Mouse (Mus musculus): Measurements from ENCODE around the gene Tor2a. TPM values are rescaled to one million over a fixed set of nuclear protein-coding genes. Genes with fewer than 3 reads are reported as not detected.

Gene Tor2a
- total and polyA plus RNA-seq, 3 experiments, result 33.3 to 53.8 (median 41.4) TPM

DNA sequence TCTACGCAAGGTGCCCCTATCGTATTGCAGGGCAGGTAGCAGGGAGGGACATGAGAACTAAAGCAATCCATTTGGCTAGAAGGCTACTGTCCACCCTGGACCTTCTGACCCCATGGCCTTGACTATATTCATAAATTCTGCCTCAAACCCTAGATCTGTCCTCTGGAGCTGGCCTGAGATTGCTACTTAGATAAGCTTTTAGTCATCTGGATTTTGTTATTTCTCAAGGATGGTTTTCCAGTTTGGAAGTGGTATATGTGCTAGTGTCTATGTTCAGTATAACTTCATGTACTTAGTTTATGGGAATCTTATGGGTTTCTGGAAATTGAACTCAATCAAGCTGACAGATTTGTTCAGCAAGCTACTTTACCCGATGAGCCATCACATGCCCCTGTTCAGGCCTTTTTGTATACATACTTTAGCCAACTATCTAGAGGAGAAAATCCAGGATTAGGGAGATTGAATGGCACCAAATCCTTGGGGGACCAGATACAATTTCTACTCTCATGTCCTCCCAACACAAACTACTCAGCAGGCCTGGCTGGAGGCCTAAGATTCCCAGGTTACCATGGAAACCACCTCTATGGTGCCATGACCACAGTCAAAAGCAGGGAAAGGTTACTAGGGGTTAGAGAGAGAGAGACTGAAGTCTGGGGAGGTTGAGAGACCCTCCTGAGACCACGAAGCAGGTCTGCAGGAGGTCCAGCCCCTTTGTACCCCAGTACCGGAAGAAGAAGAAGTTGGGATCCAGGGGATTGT is 12.5 kb downstream of the Tor2a start:
- in situ Hi-C loops (cut with MboI; ENCODE audit: low pct_ligation_motif_present, low pct_unique_long_range_greater_than_20kb, low sequenced_read_pairs), result loop anchor here (10.0 kb wide), 1 partner anchor 165 kb away; no protein-coding TSS in a partner anchor

DNA sequence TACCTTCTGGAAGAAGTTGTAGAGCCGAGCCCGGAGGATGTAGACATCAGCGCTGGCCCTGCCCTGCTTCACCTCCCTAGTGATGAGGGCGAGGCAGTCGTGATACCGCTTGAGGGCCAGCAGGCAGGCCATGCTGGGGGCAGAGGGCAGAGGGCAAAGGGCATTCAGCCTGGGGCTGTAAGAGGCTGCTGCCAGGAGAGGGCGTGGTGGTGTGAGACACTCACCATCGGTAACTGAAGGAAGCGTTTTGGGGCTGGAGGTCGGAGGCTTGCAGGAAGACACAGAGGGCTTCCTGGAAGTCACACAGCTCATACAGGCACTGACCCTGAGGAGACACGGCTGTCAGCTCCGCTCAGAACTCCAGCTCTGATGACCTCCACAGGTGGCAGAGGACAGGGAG is 14.9 kb downstream of the Tor2a start:
- in situ Hi-C loops (cut with MboI; ENCODE audit: low pct_ligation_motif_present, low pct_unique_long_range_greater_than_20kb, low sequenced_read_pairs) (loop anchor here (10.0 kb wide), 1 partner anchor 163 kb away; no protein-coding TSS in a partner anchor), dilution Hi-C loops (cut with MboI; ENCODE audit: extremely low pct_ligation_motif_present, extremely low pct_unique_long_range_greater_than_20kb, low sequenced_read_pairs) (no loop called here)
- no peak for DNase-seq (ENCODE audit: extremely low read depth)
- no peak overlapping the region for H3K9ac ChIP-seq (ENCODE audit: insufficient read depth, low read depth)
- TF ChIP-seq KAT2A (IDR thresholded peaks at IDR 0.05; ENCODE audit: insufficient replicate concordance, low read length) (no peak), CTCF (conservative IDR thresholded peaks at IDR 0.05 in 1 of 2, IDR thresholded peaks at IDR 0.05 in 1 of 2; ENCODE audit: low read depth in 2 of 2, low read length in 2 of 2) (peak in 1 of 2 experiments; percentile 25; a peak in 2 of 4 replicates), ZMIZ1 (IDR thresholded peaks at IDR 0.05; ENCODE audit: low read depth, low read length) (no peak)
- H3K9me3 ChIP-seq (replicated peaks; ENCODE audit: low read length), result no peaks in the 10 kb centered on the region
- H3K4me2 ChIP-seq (ENCODE audit: insufficient read depth, low read depth, poor library complexity, severe bottlenecking), result no peak overlapping the region
- H3K4me3 ChIP-seq (replicated peaks in 1 of 3; ENCODE audit: low read depth in 2 of 3, low read length in 2 of 3, poor library complexity in 1 of 3), result no peak overlapping the region
- peaks cover 18 to 22% of the 10 kb centered on the region in 2 experiments for H3K4me1 ChIP-seq (ENCODE audit: control insufficient read depth in 1 of 2, insufficient read depth in 2 of 2)
- H3K27ac ChIP-seq (ENCODE audit: insufficient read depth, low read depth), result no peak overlapping the region
- peaks cover 10% of the 10 kb centered on the region for H3K27me3 ChIP-seq (replicated peaks)
- H3K36me3 ChIP-seq (replicated peaks in 1 of 2; ENCODE audit: control insufficient read depth in 1 of 2, insufficient read depth in 1 of 2, low read length in 1 of 2), result peaks cover 0 to under 1% of the 10 kb centered on the region in 2 experiments
- no peaks in the 10 kb centered on the region for H3K79me2 ChIP-seq (replicated peaks; ENCODE audit: control insufficient read depth, extremely low read depth, insufficient read depth, poor library complexity, severe bottlenecking)

More for the DNA sequence above, 12.5 kb downstream of the Tor2a start:
- TF ChIP-seq NELFE (IDR thresholded peaks at IDR 0.05; ENCODE audit: low read depth, low read length) (no peak), GABPA (IDR thresholded peaks at IDR 0.05; ENCODE audit: insufficient replicate concordance, low read depth, low read length) (no peak), ZC3H11A (IDR thresholded peaks at IDR 0.05; ENCODE audit: low read depth, low read length) (no peak), POLR2A (IDR thresholded peaks at IDR 0.05; ENCODE audit: low read depth, low read length) (no peak), UBTF (IDR thresholded peaks at IDR 0.05; ENCODE audit: low read depth, low read length) (no peak), BHLHE40 (IDR thresholded peaks at IDR 0.05; ENCODE audit: low read depth, low read length) (no peak), MAX (IDR thresholded peaks at IDR 0.05; ENCODE audit: low read length) (no peak), USF1 (IDR thresholded peaks at IDR 0.05; ENCODE audit: low read depth, low read length) (no peak), ELF1 (IDR thresholded peaks at IDR 0.05; ENCODE audit: low read depth, low read length) (no peak), ETS1 (conservative IDR thresholded peaks at IDR 0.05; ENCODE audit: low read depth, low read length) (no peak), PAX5 (IDR thresholded peaks at IDR 0.05; ENCODE audit: low read length) (no peak), JUND (conservative IDR thresholded peaks at IDR 0.05; ENCODE audit: low read depth, low read length) (no peak), TCF12 (IDR thresholded peaks at IDR 0.05; ENCODE audit: low read depth, low read length) (no peak), KAT2A (IDR thresholded peaks at IDR 0.05; ENCODE audit: insufficient replicate concordance, low read length) (no peak), MAFK (IDR thresholded peaks at IDR 0.05; ENCODE audit: insufficient replicate concordance, low read length) (no peak)
- H3K4me3 ChIP-seq (replicated peaks in 1 of 3; ENCODE audit: low read depth in 2 of 3, low read length in 2 of 3, poor library complexity in 1 of 3), result no peak overlapping the region
- H3K9me3 ChIP-seq (replicated peaks; ENCODE audit: low read length), result no peaks in the 10 kb centered on the region
- H3K4me1 ChIP-seq (ENCODE audit: control insufficient read depth in 1 of 2, insufficient read depth in 2 of 2), result peaks cover 6 to 11% of the 10 kb centered on the region in 2 experiments; a peak in 3 of 4 replicates
- no peaks in the 10 kb centered on the region for H3K79me2 ChIP-seq (replicated peaks; ENCODE audit: control insufficient read depth, extremely low read depth, insufficient read depth, poor library complexity, severe bottlenecking)
- H3K27ac ChIP-seq (ENCODE audit: insufficient read depth, low read depth), result no peak overlapping the region
- no peak overlapping the region for H3K9ac ChIP-seq (ENCODE audit: insufficient read depth, low read depth)
- dilution Hi-C loops (cut with MboI; ENCODE audit: extremely low pct_ligation_motif_present, extremely low pct_unique_long_range_greater_than_20kb, low sequenced_read_pairs), result no loop called here
- peaks cover 10% of the 10 kb centered on the region for H3K27me3 ChIP-seq (replicated peaks)
- peaks cover 0 to 4% of the 10 kb centered on the region in 2 experiments for H3K36me3 ChIP-seq (replicated peaks in 1 of 2; ENCODE audit: control insufficient read depth in 1 of 2, insufficient read depth in 1 of 2, low read length in 1 of 2)
- H3K4me2 ChIP-seq (ENCODE audit: insufficient read depth, low read depth, poor library complexity, severe bottlenecking), result no peak overlapping the region
- no peak for DNase-seq (ENCODE audit: extremely low read depth)

Data from CH12.LX (cell line).